ENCODE assay signal across 16 mouse cellular contexts in the genomic region with DNA sequence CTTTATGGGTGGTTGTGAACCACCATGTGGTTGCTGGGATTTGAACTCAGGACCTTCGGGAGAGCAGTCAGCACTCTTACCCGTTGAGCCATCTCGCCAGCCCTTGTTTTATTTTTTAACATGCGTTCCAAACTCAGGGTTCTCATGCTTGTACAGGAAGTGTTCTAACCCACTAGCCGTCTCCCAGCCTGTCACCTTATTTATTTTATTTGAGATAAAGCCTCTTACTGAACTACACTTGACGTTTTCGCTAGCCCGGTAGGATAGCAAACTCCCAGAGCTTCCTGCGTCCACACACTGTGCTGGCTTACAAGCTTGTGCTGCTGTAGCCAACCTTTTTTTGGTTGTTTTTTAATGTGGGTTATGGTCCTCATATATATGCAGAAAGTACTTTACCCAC. TPM values are rescaled to one million over a fixed set of nuclear protein-coding genes. Genes with fewer than 3 reads are reported as not detected.
"Had no signal": no experiment of that assay in that cellular context is flagged by ENCODE, and none has a peak within 500 bp of the region (broad histone marks: within the 10 kb centered on the region; RNA-seq: fewer than 3 reads in every experiment).

No protein-coding gene starts in this region.

- H3K36me3 ChIP-seq: liver, embryonic 13.5 days; liver, embryonic 15.5 days; lung, embryonic 15.5 days; midbrain, embryonic 10.5 days; midbrain, embryonic 12.5 days; midbrain, embryonic 15.5 days; neural tube, embryonic 12.5 days; stomach, embryonic 15.5 days had no signal

- ATAC-seq: liver, postnatal 0 days; midbrain, embryonic 15.5 days had no signal

- H3K27me3 ChIP-seq: liver, embryonic 13.5 days; liver, embryonic 15.5 days; lung, embryonic 15.5 days; midbrain, embryonic 12.5 days; midbrain, embryonic 15.5 days; neural tube, embryonic 12.5 days; stomach, embryonic 15.5 days had no signal

- H3K9ac ChIP-seq: liver, embryonic 13.5 days; liver, embryonic 15.5 days; liver, postnatal 0 days; lung, embryonic 15.5 days; midbrain, embryonic 12.5 days; midbrain, embryonic 15.5 days; neural tube, embryonic 12.5 days; stomach, embryonic 15.5 days had no signal

- H3K4me3 ChIP-seq: liver, embryonic 13.5 days; liver, embryonic 15.5 days; lung, embryonic 15.5 days; midbrain, embryonic 10.5 days; midbrain, embryonic 12.5 days; midbrain, embryonic 15.5 days; neural tube, embryonic 12.5 days; stomach, embryonic 15.5 days had no signal

- DNase-seq: liver, embryonic 13.5 days; liver, postnatal 0 days; right cerebral cortex, postnatal 14 days; thymus, adult 2 months; thymus, postnatal 25 days; thymus, postnatal 4 days had no signal

- H3K4me1 ChIP-seq: midbrain, embryonic 10.5 days; midbrain, embryonic 12.5 days; midbrain, embryonic 15.5 days; neural tube, embryonic 12.5 days; stomach, embryonic 15.5 days had no signal

- H3K27ac ChIP-seq: liver, embryonic 13.5 days; liver, embryonic 15.5 days; lung, embryonic 15.5 days; midbrain, embryonic 10.5 days; midbrain, embryonic 12.5 days; midbrain, embryonic 15.5 days; neural tube, embryonic 12.5 days; stomach, embryonic 15.5 days; stomach, postnatal 0 days had no signal

- H3K9me3 ChIP-seq: liver, embryonic 13.5 days; liver, embryonic 15.5 days; lung, embryonic 15.5 days; midbrain, embryonic 10.5 days; midbrain, embryonic 12.5 days; midbrain, embryonic 15.5 days; neural tube, embryonic 12.5 days; stomach, embryonic 15.5 days had no signal

- H3K4me2 ChIP-seq: liver, embryonic 11.5 days; liver, embryonic 13.5 days; liver, embryonic 15.5 days; lung, embryonic 15.5 days; midbrain, embryonic 12.5 days; midbrain, embryonic 15.5 days; neural tube, embryonic 12.5 days; stomach, embryonic 15.5 days had no signal

RNA-seq across cellular contexts. Expression of a gene that starts 33.5 kb away (rescaled TPM):
- total RNA-seq: neutrophil, adult 5-6 weeks had no signal
